In genomic region chr7:19409753-19410152, GRCm38 (mm10) we compare ENCODE assay signal across 20 mouse cellular contexts. TPM values are rescaled to one million over a fixed set of nuclear protein-coding genes. Genes with fewer than 3 reads are reported as not detected.
A peak's percentile ranks its signal among the peaks of the same experiment; 100 is the strongest.
DNase-seq lines count a peak whose midpoint lies in the region; ATAC-seq and TF ChIP-seq lines count a peak whose summit lies in the region.
"Had no signal": no experiment of that assay in that cellular context is flagged by ENCODE, and none has a peak within 500 bp of the region (broad histone marks: within the 10 kb centered on the region; RNA-seq: fewer than 3 reads in every experiment).

No protein-coding gene starts in this region.

- H3K27ac ChIP-seq in heart, embryonic 16.5 days (ENCODE audit: low read length): peak overlapping the region; percentile 99
- no peak overlapping the region for H3K27ac ChIP-seq in forebrain, postnatal 0 days (ENCODE audit: low read depth, low read length)
- no peak overlapping the region for H3K27ac ChIP-seq in midbrain, embryonic 14.5 days (replicated peaks; ENCODE audit: low read depth, low read length)
- H3K27ac ChIP-seq: hindbrain, embryonic 12.5 days; intestine, embryonic 15.5 days; kidney, embryonic 15.5 days; liver, embryonic 13.5 days had no signal

- peak overlapping the region; percentile 52 for H3K4me2 ChIP-seq in heart, embryonic 16.5 days (ENCODE audit: low read depth, low read length)
- no peak overlapping the region for H3K4me2 ChIP-seq in forebrain, postnatal 0 days (ENCODE audit: low read depth)
- H3K4me2 ChIP-seq in midbrain, embryonic 14.5 days (ENCODE audit: low read length): no peak overlapping the region
- H3K4me2 ChIP-seq: hindbrain, embryonic 12.5 days; intestine, embryonic 15.5 days; kidney, embryonic 15.5 days; liver, embryonic 13.5 days had no signal

- WGBS in heart, embryonic 16.5 days: 13% methylated on average over 6 of the region's 6 CpGs
- WGBS in forebrain, postnatal 0 days: 67% methylated on average over 6 of the region's 6 CpGs
- 66% methylated on average over 6 of the region's 6 CpGs for WGBS in midbrain, embryonic 14.5 days

- no peak for TF ChIP-seq CTCF in forebrain, postnatal 0 days (IDR thresholded peaks at IDR 0.05; ENCODE audit: low read depth)

- H3K4me3 ChIP-seq in heart, embryonic 16.5 days (ENCODE audit: low read length): no peak overlapping the region; the same call in 1 of the 2 replicates
- no peak overlapping the region for H3K4me3 ChIP-seq in forebrain, postnatal 0 days (ENCODE audit: low read depth, low read length)
- no peak overlapping the region for H3K4me3 ChIP-seq in midbrain, embryonic 14.5 days (replicated peaks; ENCODE audit: low read depth, low read length)
- H3K4me3 ChIP-seq: erythroblast, embryonic 14.5 days; hindbrain, embryonic 12.5 days; intestine, embryonic 15.5 days; kidney, embryonic 15.5 days; liver, embryonic 13.5 days had no signal

- peaks cover 17% of the 10 kb centered on the region for H3K36me3 ChIP-seq in heart, embryonic 16.5 days (ENCODE audit: control insufficient read depth, insufficient read depth)
- H3K36me3 ChIP-seq in forebrain, postnatal 0 days (ENCODE audit: insufficient read depth): no peaks in the 10 kb centered on the region
- H3K36me3 ChIP-seq in midbrain, embryonic 14.5 days (ENCODE audit: control insufficient read depth, insufficient read depth, low read length): no peaks in the 10 kb centered on the region
- H3K36me3 ChIP-seq: hindbrain, embryonic 12.5 days; intestine, embryonic 15.5 days; kidney, embryonic 15.5 days; liver, embryonic 13.5 days had no signal

- peaks cover 20% of the 10 kb centered on the region for H3K4me1 ChIP-seq in heart, embryonic 16.5 days (ENCODE audit: control insufficient read depth, insufficient read depth, low read length)
- H3K4me1 ChIP-seq in forebrain, postnatal 0 days (ENCODE audit: insufficient read depth): no peaks in the 10 kb centered on the region
- no peaks in the 10 kb centered on the region for H3K4me1 ChIP-seq in midbrain, embryonic 14.5 days (ENCODE audit: control insufficient read depth, insufficient read depth, low read length)
- H3K4me1 ChIP-seq: hindbrain, embryonic 12.5 days had no signal

- ATAC-seq in heart, embryonic 16.5 days (replicated peaks; ENCODE audit: extremely low read depth, insufficient read depth, low FRiP score): peak; percentile 68
- ATAC-seq in forebrain, postnatal 0 days: no peak
- no peak for ATAC-seq in midbrain, embryonic 14.5 days (ENCODE audit: low FRiP score, low TSS enrichment)
- ATAC-seq: forebrain, embryonic 14.5 days; intestine, embryonic 15.5 days had no signal

- peak; percentile 54 to 72 for DNase-seq in gastrocnemius, adult 8-10 months (ENCODE audit: low spot score in 2 of 2)
- no peak for DNase-seq in gastrocnemius, postnatal 10 days
- DNase-seq in retina, postnatal 1 day: peak; percentile 24
- DNase-seq in retina, embryonic 14.5 days (ENCODE audit: low spot score): no peak
- DNase-seq in skeletal muscle tissue, adult 2 months (ENCODE audit: low read depth, low spot score): peak; percentile 90
- no peak for DNase-seq in forebrain, postnatal 0 days
- DNase-seq in midbrain, embryonic 14.5 days: no peak
- DNase-seq: adrenal gland, adult 8-10 months; cerebellum, adult 11 months; cerebellum, postnatal 14 days; layer of hippocampus, postnatal 36 days; liver, embryonic 13.5 days had no signal

- peaks cover 4% of the 10 kb centered on the region for H3K27me3 ChIP-seq in heart, embryonic 16.5 days (ENCODE audit: control insufficient read depth, insufficient read depth, low read length)
- peaks cover 8% of the 10 kb centered on the region; the same call in 1 of the 2 replicates for H3K27me3 ChIP-seq in forebrain, postnatal 0 days (ENCODE audit: insufficient read depth, low read length)
- peaks cover 5% of the 10 kb centered on the region for H3K27me3 ChIP-seq in midbrain, embryonic 14.5 days (ENCODE audit: control insufficient read depth, insufficient read depth, low read length)

- peak overlapping the region; percentile 71 for H3K9ac ChIP-seq in heart, embryonic 16.5 days (ENCODE audit: low read length)
- H3K9ac ChIP-seq in forebrain, postnatal 0 days: no peak overlapping the region
- H3K9ac ChIP-seq in midbrain, embryonic 14.5 days (replicated peaks; ENCODE audit: low read length): no peak overlapping the region
- H3K9ac ChIP-seq: hindbrain, embryonic 12.5 days; intestine, embryonic 15.5 days; kidney, embryonic 15.5 days; liver, embryonic 13.5 days had no signal

- peaks cover 5% of the 10 kb centered on the region for H3K9me3 ChIP-seq in heart, embryonic 16.5 days (replicated peaks; ENCODE audit: control insufficient read depth, low read length)
- H3K9me3 ChIP-seq in forebrain, postnatal 0 days (ENCODE audit: low read length): peaks cover 6% of the 10 kb centered on the region; the same call in 1 of the 2 replicates
- peaks cover 3% of the 10 kb centered on the region for H3K9me3 ChIP-seq in midbrain, embryonic 14.5 days (ENCODE audit: control insufficient read depth, low read length)
- H3K9me3 ChIP-seq: hindbrain, embryonic 12.5 days; intestine, embryonic 15.5 days; kidney, embryonic 15.5 days had no signal

RNA-seq across cellular contexts. Expression of gene Ckm, which starts 5.2 kb away (rescaled TPM):
- over 10,000 TPM; 38,224 to 44,934 (median 40,442) TPM for total RNA-seq in gastrocnemius, adult 8-10 months (2022)
- over 10,000 TPM; 22,462 to 26,486 TPM for total RNA-seq in gastrocnemius, postnatal 10 days (2021)
- polyA plus RNA-seq in heart, embryonic 16.5 days (2015; fragmentation: Nextera tagmentation; extraction: Ambion mirVana): 2,882 and 3,117 TPM in 2 replicates
- total RNA-seq in forebrain, postnatal 0 days (2014; rRNA removed): 0.48 and 4.2 TPM in 2 replicates
- polyA plus RNA-seq in forebrain, postnatal 0 days (2015; fragmentation: Nextera tagmentation; extraction: Ambion mirVana): not detected in 2 replicates
- polyA plus RNA-seq in midbrain, embryonic 14.5 days (2014; fragmentation: Nextera tagmentation; extraction: Ambion mirVana): 0.35 TPM in 1 of 2 replicates, not detected in the other
- total RNA-seq: adrenal gland, adult 8-10 months; left cerebral cortex, postnatal 25 days; monocyte, adult 5-6 weeks had no signal
- polyA plus RNA-seq: erythroblast, embryonic 14.5 days; forebrain, embryonic 14.5 days had no signal

RNA-seq across cellular contexts. Expression of gene Klc3, which starts 5.8 kb away (rescaled TPM):
- under 1 TPM in 3 of 4 experiments, not detected in 1; 0.21 to 0.40 (median 0.24) TPM for total RNA-seq in gastrocnemius, adult 8-10 months (2022)
- total RNA-seq in gastrocnemius, postnatal 10 days (2021): under 1 TPM; 0.12 to 0.18 TPM
- 4.1 and 5.0 TPM in 2 replicates for polyA plus RNA-seq in heart, embryonic 16.5 days (2015; fragmentation: Nextera tagmentation; extraction: Ambion mirVana)
- 2.2 and 3.0 TPM in 2 replicates for total RNA-seq in forebrain, postnatal 0 days (2014; rRNA removed)
- polyA plus RNA-seq in forebrain, postnatal 0 days (2015; fragmentation: Nextera tagmentation; extraction: Ambion mirVana): 2.1 and 2.9 TPM in 2 replicates
- 0.36 and 0.59 TPM in 2 replicates for polyA plus RNA-seq in midbrain, embryonic 14.5 days (2014; fragmentation: Nextera tagmentation; extraction: Ambion mirVana)
- total RNA-seq: monocyte, adult 5-6 weeks had no signal
- polyA plus RNA-seq: erythroblast, embryonic 14.5 days had no signal

RNA-seq across cellular contexts. Expression of gene Ercc2, which starts 27.9 kb away (rescaled TPM):
- total RNA-seq in gastrocnemius, adult 8-10 months (2022): 10 to 100 TPM in 2 of 4 experiments, 1 to 10 TPM in 2; 7.5 to 14.9 (median 10.4) TPM
- total RNA-seq in gastrocnemius, postnatal 10 days (2021): 1 to 10 TPM; 7.7 to 9.7 TPM
- polyA plus RNA-seq in heart, embryonic 16.5 days (2015; fragmentation: Nextera tagmentation; extraction: Ambion mirVana): 11.1 and 12.8 TPM in 2 replicates
- total RNA-seq in forebrain, postnatal 0 days (2014; rRNA removed): 47.7 and 58.2 TPM in 2 replicates
- 17.9 and 21.8 TPM in 2 replicates for polyA plus RNA-seq in forebrain, postnatal 0 days (2015; fragmentation: Nextera tagmentation; extraction: Ambion mirVana)
- polyA plus RNA-seq in midbrain, embryonic 14.5 days (2014; fragmentation: Nextera tagmentation; extraction: Ambion mirVana): 21.6 and 27.9 TPM in 2 replicates

RNA-seq across cellular contexts. Expression of gene Mark4, which starts 48.9 kb away (rescaled TPM):
- total RNA-seq in gastrocnemius, adult 8-10 months (2022): 10 to 100 TPM; 18.0 to 20.0 (median 19.8) TPM
- 10 to 100 TPM; 12.2 to 16.4 TPM for total RNA-seq in gastrocnemius, postnatal 10 days (2021)
- 4.5 and 6.2 TPM in 2 replicates for polyA plus RNA-seq in heart, embryonic 16.5 days (2015; fragmentation: Nextera tagmentation; extraction: Ambion mirVana)
- total RNA-seq in forebrain, postnatal 0 days (2014; rRNA removed): 46.7 and 47.1 TPM in 2 replicates
- 16.1 and 21.0 TPM in 2 replicates for polyA plus RNA-seq in forebrain, postnatal 0 days (2015; fragmentation: Nextera tagmentation; extraction: Ambion mirVana)
- 18.8 and 20.3 TPM in 2 replicates for polyA plus RNA-seq in midbrain, embryonic 14.5 days (2014; fragmentation: Nextera tagmentation; extraction: Ambion mirVana)

RNA-seq across cellular contexts. Expression of gene Ppp1r13l, which starts 50.2 kb away (rescaled TPM):
- 1 to 10 TPM; 2.8 to 6.3 (median 4.1) TPM for total RNA-seq in gastrocnemius, adult 8-10 months (2022)
- 1 to 10 TPM; 2.7 to 2.8 TPM for total RNA-seq in gastrocnemius, postnatal 10 days (2021)
- polyA plus RNA-seq in heart, embryonic 16.5 days (2015; fragmentation: Nextera tagmentation; extraction: Ambion mirVana): 13.6 and 14.2 TPM in 2 replicates
- 0.76 and 1.2 TPM in 2 replicates for total RNA-seq in forebrain, postnatal 0 days (2014; rRNA removed)
- 2.0 and 2.1 TPM in 2 replicates for polyA plus RNA-seq in forebrain, postnatal 0 days (2015; fragmentation: Nextera tagmentation; extraction: Ambion mirVana)
- 1.6 and 1.9 TPM in 2 replicates for polyA plus RNA-seq in midbrain, embryonic 14.5 days (2014; fragmentation: Nextera tagmentation; extraction: Ambion mirVana)
- total RNA-seq: monocyte, adult 5-6 weeks had no signal

Comparison
In these comparisons a context has a peak if more than half of its experiments do, and no peak if none do; other contexts are left out.
1. DNase-seq: peak in gastrocnemius, adult 8-10 months (2 of 2), retina, postnatal 1 day (single experiment) and skeletal muscle tissue, adult 2 months (single experiment); none in gastrocnemius, postnatal 10 days (single experiment), retina, embryonic 14.5 days (single experiment), forebrain, postnatal 0 days (single experiment) and midbrain, embryonic 14.5 days (single experiment).
2. RNA of gene Ckm, which starts 5.2 kb away (total RNA-seq): 38,224 to 44,934 TPM in gastrocnemius, adult 8-10 months and 22,462 to 26,486 TPM in gastrocnemius, postnatal 10 days; 0.48 to 4.2 TPM in forebrain, postnatal 0 days; every median in the first group is over 1,000 times any median in the second.